ENCODE assay signal across 9 mouse cellular contexts in genomic region chr6:31233252-31233993, GRCm38 (mm10).
DNase-seq lines count a peak whose midpoint lies in the region; ATAC-seq lines count a peak whose summit lies in the region.
"Had no signal": no experiment of that assay in that cellular context is flagged by ENCODE, and none has a peak within 500 bp of the region (broad histone marks: within the 10 kb centered on the region; RNA-seq: fewer than 3 reads in every experiment).

No protein-coding gene starts in this region.

- no peaks in the 10 kb centered on the region for H3K27me3 ChIP-seq in forebrain, embryonic 14.5 days (replicated peaks; ENCODE audit: control insufficient read depth, insufficient read depth, low read length)
- no peaks in the 10 kb centered on the region for H3K27me3 ChIP-seq in midbrain, embryonic 14.5 days (ENCODE audit: control insufficient read depth, insufficient read depth, low read length)

- H3K4me1 ChIP-seq in forebrain, embryonic 14.5 days (ENCODE audit: control insufficient read depth, insufficient read depth, low read length), result peaks cover 7% of the 10 kb centered on the region; the same call in 1 of the 2 replicates
- H3K4me1 ChIP-seq in midbrain, embryonic 14.5 days (ENCODE audit: control insufficient read depth, insufficient read depth, low read length), result peaks cover 14% of the 10 kb centered on the region

- 55% methylated on average over 18 of the region's 18 CpGs for WGBS in forebrain, embryonic 14.5 days
- 22% methylated on average over 18 of the region's 18 CpGs for WGBS in midbrain, embryonic 14.5 days

- H3K9ac ChIP-seq in forebrain, embryonic 14.5 days (ENCODE audit: low read length), result no peak overlapping the region
- peak overlapping the region; percentile 29 for H3K9ac ChIP-seq in midbrain, embryonic 14.5 days (replicated peaks; ENCODE audit: low read length)
- H3K9ac ChIP-seq: liver, embryonic 14.5 days had no signal

- no peak overlapping the region for H3K4me3 ChIP-seq in forebrain, embryonic 14.5 days (ENCODE audit: low read depth, low read length)
- no peak overlapping the region for H3K4me3 ChIP-seq in midbrain, embryonic 14.5 days (replicated peaks; ENCODE audit: low read depth, low read length)

- ATAC-seq in forebrain, embryonic 14.5 days, result no peak
- ATAC-seq in midbrain, embryonic 14.5 days (ENCODE audit: low FRiP score, low TSS enrichment), result peak; percentile 34; the same call in 1 of the 2 replicates

- peak overlapping the region; percentile 35; the same call in 1 of the 2 replicates for H3K27ac ChIP-seq in forebrain, embryonic 14.5 days (ENCODE audit: low read depth, low read length)
- peak overlapping the region; percentile 73 for H3K27ac ChIP-seq in midbrain, embryonic 14.5 days (replicated peaks; ENCODE audit: low read depth, low read length)
- H3K27ac ChIP-seq: liver, embryonic 14.5 days had no signal

- peak; percentile 46 for DNase-seq in lung, postnatal 36 days
- no peak for DNase-seq in lung, adult 18-20 months
- DNase-seq in forebrain, embryonic 14.5 days (ENCODE audit: low spot score), result peak; percentile 64
- peak; percentile 81 for DNase-seq in midbrain, embryonic 14.5 days
- DNase-seq in thymus, postnatal 36 days, result peak; percentile 23 to 36
- DNase-seq in left cerebral cortex, adult 8-10 months (ENCODE audit: low spot score in 2 of 2), result no peak
- no peak for DNase-seq in layer of hippocampus, adult 18-20 months (ENCODE audit: low spot score in 2 of 2)
- DNase-seq in cerebellum, adult 9-10 months, result no peak

- H3K9me3 ChIP-seq in forebrain, embryonic 14.5 days (replicated peaks; ENCODE audit: control insufficient read depth, low read length), result no peaks in the 10 kb centered on the region
- no peaks in the 10 kb centered on the region for H3K9me3 ChIP-seq in midbrain, embryonic 14.5 days (ENCODE audit: control insufficient read depth, low read length)

- no peak overlapping the region for H3K4me2 ChIP-seq in forebrain, embryonic 14.5 days (ENCODE audit: low read length)
- H3K4me2 ChIP-seq in midbrain, embryonic 14.5 days (ENCODE audit: low read length), result peak overlapping the region; percentile 33

- H3K36me3 ChIP-seq in forebrain, embryonic 14.5 days (ENCODE audit: control insufficient read depth, insufficient read depth, low read length), result no peaks in the 10 kb centered on the region
- H3K36me3 ChIP-seq in midbrain, embryonic 14.5 days (ENCODE audit: control insufficient read depth, insufficient read depth, low read length), result no peaks in the 10 kb centered on the region

Comparison
In these comparisons a context has a peak if more than half of its experiments do, and no peak if none do; other contexts are left out.
1. DNase-seq: peak in lung, postnatal 36 days (single experiment), forebrain, embryonic 14.5 days (single experiment), midbrain, embryonic 14.5 days (single experiment) and thymus, postnatal 36 days (2 of 2); none in lung, adult 18-20 months (0 of 2), left cerebral cortex, adult 8-10 months (0 of 2), layer of hippocampus, adult 18-20 months (0 of 2) and cerebellum, adult 9-10 months (single experiment).